Mouse (Mus musculus) megakaryocyte, adult 5-6 weeks (primary cell): ENCODE measurements around the gene Supt5. TPM values are rescaled to one million over a fixed set of nuclear protein-coding genes. Genes with fewer than 3 reads are reported as not detected.

Experiments used
- ATAC-seq: 2 replicates; pipeline ENCODE4 v1.8.0; 2016; ENCODE audit warnings: mild to moderate bottlenecking, inconsistent platforms; ENCODE audit not compliant: poor library complexity, severe bottlenecking
- total RNA-seq, 2 experiments: library from RNA; stranded (forward) in 1 of 2; stranded (reverse) in 1 of 2; fragments of 153-499, 151-499 nt in 1 of 2; fragments of 221-1000, 200-1000 nt in 1 of 2; gene quantifications; 2 replicates each; pipeline versions ENCODE4 v1.2.3 to v1.2.4; 2015 to 2017

Gene Supt5
- total RNA-seq, 2 experiments from 2014 or later, result 47.1 to 61.2 TPM

- no peak for ATAC-seq
These were observed 32.3 kb downstream of the Supt5 start for GRCm38 (mm10) chr7:28306216-28306615.

GRCm38 (mm10) chr7:28305641-28306040 is 32.9 kb downstream of the Supt5 start:
- no peak for ATAC-seq

GRCm38 (mm10) chr7:28301616-28302433 is 36.7 kb downstream of the Supt5 start, which contains the start of gene Dll3:
Gene Dll3 (minus strand): TSS chr7:28302238.
- peak; percentile 70 for ATAC-seq

- no peak for ATAC-seq
These were observed 39.5 kb downstream of the Supt5 start for GRCm38 (mm10) chr7:28298837-28299625.

- ATAC-seq, result no peak
These were observed 44.1 kb downstream of the Supt5 start for GRCm38 (mm10) chr7:28294481-28294880.

GRCm38 (mm10) chr7:28290638-28291590 is 47.6 kb downstream of the Supt5 start, which contains the start of gene Selenov:
Gene Selenov (minus strand): TSS chr7:28291186.
- ATAC-seq, result no peak

- no peak for ATAC-seq
These were observed 48.4 kb downstream of the Supt5 start for GRCm38 (mm10) chr7:28290165-28290564.

- no peak for ATAC-seq
These were observed 57.9 kb downstream of the Supt5 start for GRCm38 (mm10) chr7:28280630-28281029.

- ATAC-seq, result no peak
These were observed 60.3 kb downstream of the Supt5 start for GRCm38 (mm10) chr7:28278279-28278652.

- ATAC-seq, result peak; percentile 99
These were observed 60.8 kb downstream of the Supt5 start, which contains the start of gene Eid2b for GRCm38 (mm10) chr7:28277615-28278278. Gene Eid2b (plus strand): TSS chr7:28277739.

GRCm38 (mm10) chr7:28277237-28277614 is 61.3 kb downstream of the Supt5 start:
- no peak for ATAC-seq

GRCm38 (mm10) chr7:28271761-28272160 is 66.8 kb downstream of the Supt5 start:
- ATAC-seq, result no peak

- ATAC-seq, result no peak
These were observed 69.2 kb downstream of the Supt5 start for GRCm38 (mm10) chr7:28269355-28269754.

GRCm38 (mm10) chr7:28268576-28268975 is 70.0 kb downstream of the Supt5 start:
- no peak for ATAC-seq

- peak; percentile 27; the same call in 1 of the 2 replicates for ATAC-seq
These were observed 70.5 kb downstream of the Supt5 start for GRCm38 (mm10) chr7:28268042-28268531.

- ATAC-seq, result no peak
These were observed 71.2 kb downstream of the Supt5 start, which contains the start of gene Eid2 for GRCm38 (mm10) chr7:28267129-28268041. Gene Eid2 (plus strand): TSS chr7:28267881.

- ATAC-seq, result no peak
These were observed 73.2 kb downstream of the Supt5 start for GRCm38 (mm10) chr7:28265391-28265790.
